Mouse (Mus musculus): ENCODE results near the gene Phox2b.

Gene Phox2b

DNA sequence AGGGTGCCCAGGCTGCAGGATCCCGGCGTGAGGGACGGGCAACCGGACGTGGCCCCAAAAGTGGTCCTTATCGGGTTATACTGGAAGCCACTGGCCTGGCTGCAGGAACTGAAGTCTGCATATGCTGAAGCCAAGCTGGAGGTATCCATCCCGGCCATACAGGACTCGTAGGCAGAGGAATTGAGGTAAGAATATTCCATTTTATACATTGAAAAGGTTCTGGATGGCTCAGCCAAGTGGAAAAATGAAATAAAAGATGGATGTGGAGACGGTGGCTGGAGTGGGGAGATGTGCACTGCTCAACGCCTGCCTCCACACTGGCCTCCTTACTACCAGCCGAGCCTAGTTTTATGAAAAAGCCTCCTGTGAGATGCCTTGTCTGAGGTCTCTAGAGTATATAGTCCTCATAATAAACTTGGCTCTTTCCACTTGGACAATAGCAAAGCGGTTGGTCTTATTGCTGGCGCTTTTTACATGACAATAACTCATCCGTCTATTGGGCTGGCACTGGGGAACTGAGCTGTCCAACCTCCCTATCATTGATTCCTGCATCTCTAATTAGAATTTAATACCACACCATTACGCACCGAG lies at the start of gene Phox2b:
Gene Phox2b (minus strand): TSS at position 569 of the 591 bp plus-strand sequence.
- DNase-seq (ENCODE audit: low spot score in 2 of 2) = no peak

DNA sequence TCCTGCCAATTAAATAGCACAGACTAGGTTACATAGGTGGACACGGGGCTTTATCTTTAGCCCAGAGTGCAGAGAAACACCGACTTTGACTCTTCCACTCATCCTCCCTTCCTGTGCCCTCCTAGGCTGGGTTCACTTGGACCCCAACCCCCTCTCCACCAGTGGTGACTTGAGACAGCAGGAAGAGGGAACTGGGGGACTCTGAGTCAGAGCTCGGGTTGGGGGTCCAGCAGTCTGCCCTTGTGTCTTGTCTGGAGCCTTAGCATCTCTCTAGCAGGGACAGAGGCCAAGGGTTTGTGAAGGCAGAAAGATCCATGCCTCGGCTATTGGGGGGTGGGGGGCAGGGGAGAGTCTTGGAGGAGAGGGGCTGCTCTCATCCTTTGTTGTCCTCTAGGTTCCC lies 43.5 kb upstream of the Phox2b start:
- DNase-seq (ENCODE audit: low spot score in 2 of 2) = no peak

DNA sequence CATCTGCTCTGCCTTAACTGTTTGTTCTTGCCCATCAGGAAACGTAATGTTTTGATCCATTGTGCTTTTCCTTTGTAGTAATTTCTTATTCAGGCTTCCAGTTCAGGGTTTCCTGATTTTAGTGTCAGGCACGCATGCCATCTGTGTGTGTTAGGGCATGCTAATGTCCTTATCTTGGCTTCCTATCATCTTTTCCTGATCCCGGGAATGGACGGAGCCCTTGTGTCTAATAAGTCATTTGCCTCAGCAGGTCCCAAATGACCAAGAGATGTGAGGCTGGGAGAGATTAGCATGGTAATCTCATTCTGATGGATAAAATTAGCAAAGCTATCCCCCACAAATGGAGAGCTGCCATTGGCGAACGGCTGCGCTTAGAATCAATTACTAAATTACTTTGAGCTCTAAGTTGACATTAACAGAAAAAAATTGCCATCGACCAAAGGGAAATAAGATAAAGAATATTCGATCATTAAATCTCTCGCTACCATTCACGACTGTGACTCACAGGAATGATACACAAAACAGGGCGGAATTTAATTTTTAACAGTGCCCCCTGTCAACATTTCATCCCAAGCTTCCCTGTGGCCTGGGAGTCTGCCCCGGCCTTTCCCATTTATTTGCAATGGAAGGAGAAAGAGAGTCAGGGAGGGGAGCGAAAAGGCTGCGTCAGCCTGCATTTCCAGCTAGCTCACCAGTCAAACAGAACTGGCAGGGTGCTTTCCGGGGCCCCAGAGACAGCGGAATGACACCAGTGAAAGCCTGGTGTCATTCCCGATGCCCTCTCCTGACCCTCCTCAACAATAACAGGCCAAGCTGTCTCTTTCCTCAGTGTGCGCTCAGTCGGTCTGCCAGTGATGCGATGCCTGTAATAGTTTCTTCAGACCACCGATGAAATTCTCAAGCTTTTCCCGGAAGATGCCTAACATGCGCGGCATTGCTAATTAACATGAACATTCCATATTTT lies 40.2 kb upstream of the Phox2b start:
- no peak for DNase-seq (ENCODE audit: low spot score in 2 of 2)

DNA sequence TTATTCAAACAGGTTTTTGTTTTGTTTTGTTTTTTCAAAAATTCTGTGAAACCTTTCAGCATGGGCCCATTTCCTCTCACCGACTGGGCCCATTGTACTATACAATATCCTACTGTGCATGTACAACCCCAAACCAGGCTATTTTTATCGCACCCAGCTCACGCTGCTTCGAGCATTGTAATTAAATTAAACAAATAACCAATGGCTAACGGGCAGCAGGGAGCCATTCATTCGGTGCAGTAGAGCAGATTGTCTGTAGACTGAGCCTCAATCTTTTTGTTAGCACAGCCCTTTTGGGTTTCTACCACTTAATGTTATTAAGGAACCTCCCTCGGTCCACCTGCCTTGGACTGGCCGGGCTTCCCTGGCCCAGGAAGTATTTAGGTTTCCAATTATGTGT lies 39.5 kb upstream of the Phox2b start:
- no peak for DNase-seq (ENCODE audit: low spot score in 2 of 2)

DNA sequence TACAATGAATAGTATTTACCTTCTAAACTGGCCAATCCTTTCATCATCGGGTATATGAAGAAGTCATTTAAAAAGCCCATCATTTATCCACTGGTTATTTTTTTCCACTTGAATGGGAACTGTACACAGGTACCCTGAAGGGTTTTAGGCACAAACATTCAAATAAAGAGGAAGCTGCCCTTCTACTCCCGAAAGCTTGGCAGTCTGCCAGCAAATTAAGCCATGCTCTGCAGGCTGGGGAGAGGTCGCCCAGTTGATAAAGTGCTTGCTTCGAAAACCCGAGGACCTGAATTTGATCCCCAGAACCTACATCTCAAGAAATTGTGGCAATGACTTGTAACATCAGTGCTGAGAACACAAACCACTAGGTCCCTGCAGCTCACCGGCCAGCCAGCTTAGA lies 35.6 kb upstream of the Phox2b start:
- DNase-seq (ENCODE audit: low spot score in 2 of 2) = no peak

DNA sequence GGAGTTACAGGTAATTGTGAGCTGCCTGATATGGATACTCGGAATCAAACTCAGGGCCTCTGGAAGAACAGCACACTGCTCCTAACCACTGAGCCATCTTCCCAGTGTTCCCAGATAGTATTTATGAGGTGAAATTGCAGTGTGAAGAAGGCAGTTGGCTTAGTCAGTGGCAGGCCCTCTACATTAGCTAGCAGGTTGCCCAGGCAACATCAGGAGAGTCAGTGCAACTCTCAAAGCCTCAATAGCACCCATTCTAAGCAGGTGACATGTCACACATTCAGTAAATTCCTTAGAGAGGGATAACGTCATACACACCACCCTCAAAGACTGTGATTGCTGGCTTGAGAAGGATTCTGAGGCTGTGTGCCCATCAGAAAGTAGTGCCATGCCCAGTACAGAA lies 32.6 kb upstream of the Phox2b start:
- DNase-seq (ENCODE audit: low spot score in 2 of 2) = no peak

DNA sequence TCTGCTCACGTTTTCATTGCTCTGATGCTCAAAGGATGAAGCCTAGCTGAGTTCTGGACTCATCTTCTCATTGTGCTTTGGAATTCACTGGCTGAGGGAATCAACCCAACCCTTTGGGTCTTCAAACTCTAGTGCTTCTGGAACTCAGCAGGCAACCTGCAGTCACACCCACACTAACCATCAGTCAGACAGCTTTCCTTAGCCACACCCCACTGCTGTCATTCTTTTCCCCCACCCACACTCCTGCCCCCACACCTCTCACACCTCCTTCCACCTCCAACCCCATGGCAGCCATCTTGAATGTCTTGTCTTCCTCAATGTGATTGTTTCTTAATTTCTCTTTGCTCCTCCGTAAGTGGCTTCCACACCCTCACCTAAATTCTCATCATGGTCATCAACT lies 7.2 kb upstream of the Phox2b start:
- no peak for DNase-seq (ENCODE audit: low spot score in 2 of 2)

DNA sequence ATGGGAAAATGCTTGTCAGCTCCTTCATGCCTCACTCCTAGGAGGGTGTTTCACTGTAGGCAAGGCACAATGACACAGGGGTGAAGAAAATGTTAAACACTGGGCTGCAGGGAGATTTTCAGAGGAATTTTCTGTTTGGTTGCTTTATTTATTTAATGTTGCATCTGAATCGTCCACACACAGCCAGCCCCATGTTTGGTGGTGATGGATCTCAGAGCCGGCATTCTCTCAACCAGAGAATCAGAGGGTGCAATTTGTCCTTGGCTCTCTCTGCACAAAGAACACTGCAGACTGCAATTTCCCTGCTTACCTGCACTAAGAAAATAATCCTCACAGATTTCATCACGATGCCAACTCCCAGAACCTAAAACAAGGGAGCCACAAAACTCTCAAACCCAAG lies 3.9 kb upstream of the Phox2b start:
- DNase-seq (ENCODE audit: low spot score in 2 of 2) = no peak

DNA sequence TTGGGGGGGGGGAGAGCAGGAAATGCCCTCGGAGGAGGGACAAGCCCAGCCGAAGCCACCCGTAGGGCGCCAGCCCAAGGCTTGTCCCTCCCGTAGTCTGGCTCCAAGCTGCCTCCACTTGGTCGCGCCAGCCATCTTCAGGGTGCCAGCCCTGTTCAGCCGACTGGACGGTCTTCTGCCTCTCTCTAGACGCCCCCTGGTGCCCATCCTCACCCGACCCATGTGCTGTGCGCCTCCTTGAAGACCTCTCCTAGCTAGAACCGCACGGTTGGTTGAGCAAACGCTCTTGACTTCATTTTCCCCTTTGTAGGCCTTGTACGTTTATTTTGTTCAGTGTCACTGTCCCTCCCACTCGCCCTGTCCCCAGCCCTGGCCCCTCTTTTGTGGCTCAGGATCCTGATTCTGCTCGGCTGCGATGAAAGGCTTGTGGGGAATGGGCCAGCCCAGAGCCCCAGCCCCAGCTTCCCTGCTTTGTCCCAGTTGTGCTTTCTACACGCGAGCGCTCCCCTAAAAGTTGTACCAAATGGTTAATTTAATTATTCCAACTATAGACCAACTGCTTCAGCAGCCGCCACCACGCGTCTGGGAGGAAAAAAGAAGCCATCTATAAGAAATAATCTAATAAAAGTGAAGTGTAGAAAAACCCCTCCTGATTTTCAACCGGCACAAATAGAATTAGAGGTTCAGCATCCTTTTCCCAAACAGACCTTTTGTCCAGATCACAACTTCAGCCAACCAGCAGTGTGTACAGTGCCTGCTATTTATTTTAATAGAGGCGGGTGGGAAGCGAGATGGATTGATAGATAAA lies 2.9 kb upstream of the Phox2b start:
- DNase-seq (ENCODE audit: low spot score in 2 of 2) = no peak

DNA sequence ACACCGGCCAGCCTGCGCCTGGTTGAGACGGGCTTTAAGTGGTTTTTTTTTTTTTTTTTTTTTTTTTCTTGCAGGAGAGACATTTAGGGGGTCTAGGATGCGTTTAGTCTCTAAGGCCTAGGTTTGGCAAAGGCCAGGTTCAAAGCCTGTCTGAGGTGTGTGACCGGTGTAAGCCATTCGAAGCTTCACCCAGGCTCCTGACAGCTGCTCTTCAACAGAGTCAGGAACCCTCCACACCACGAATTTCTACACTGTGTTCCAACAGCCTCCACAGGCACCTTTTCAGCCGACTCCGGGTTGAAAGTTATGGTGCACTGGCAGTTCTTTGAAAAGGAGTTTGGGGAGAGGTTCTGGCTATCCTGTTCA lies 2.3 kb upstream of the Phox2b start:
- DNase-seq (ENCODE audit: low spot score in 2 of 2) = no peak

DNA sequence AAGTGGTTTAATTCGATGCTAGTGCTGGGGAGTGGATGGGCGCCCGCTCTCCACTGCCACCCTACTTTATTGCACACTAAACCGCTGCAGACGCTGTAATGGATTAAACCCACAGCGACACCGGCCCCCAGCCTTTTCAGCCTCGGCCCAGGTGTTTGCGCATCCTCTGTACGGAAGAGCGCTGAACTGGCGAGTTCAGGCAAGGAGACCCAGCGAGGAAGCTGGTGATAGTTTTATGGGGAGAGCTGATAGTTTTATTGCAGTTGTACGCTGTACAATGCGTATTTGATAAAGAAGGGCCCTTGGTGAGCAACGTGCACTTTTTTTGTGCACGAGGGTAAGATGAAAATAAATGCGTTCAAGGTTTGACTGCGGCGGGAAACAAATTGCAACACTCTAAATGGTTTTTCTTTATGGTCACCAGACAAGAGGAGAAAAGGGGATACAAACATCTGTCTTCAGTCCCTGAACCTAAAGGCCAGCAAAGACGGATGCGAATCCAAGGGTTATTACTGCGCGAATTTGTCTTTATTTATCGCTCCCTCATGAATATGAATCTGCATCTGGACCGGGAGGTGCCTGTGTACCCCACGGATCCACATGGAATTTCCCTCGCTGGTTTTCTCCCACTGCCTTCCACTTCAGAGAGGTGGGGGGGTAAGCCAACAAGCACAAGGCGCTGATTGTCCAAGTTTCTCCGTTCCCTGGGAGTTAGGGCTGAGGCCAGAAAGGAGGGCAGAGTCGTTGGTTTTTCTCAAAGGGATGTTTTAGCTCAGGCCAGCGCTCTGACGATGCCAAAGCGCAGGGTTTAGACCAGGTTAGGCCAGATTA lies 1.7 kb upstream of the Phox2b start:
- DNase-seq (ENCODE audit: low spot score in 2 of 2) = no peak

DNA sequence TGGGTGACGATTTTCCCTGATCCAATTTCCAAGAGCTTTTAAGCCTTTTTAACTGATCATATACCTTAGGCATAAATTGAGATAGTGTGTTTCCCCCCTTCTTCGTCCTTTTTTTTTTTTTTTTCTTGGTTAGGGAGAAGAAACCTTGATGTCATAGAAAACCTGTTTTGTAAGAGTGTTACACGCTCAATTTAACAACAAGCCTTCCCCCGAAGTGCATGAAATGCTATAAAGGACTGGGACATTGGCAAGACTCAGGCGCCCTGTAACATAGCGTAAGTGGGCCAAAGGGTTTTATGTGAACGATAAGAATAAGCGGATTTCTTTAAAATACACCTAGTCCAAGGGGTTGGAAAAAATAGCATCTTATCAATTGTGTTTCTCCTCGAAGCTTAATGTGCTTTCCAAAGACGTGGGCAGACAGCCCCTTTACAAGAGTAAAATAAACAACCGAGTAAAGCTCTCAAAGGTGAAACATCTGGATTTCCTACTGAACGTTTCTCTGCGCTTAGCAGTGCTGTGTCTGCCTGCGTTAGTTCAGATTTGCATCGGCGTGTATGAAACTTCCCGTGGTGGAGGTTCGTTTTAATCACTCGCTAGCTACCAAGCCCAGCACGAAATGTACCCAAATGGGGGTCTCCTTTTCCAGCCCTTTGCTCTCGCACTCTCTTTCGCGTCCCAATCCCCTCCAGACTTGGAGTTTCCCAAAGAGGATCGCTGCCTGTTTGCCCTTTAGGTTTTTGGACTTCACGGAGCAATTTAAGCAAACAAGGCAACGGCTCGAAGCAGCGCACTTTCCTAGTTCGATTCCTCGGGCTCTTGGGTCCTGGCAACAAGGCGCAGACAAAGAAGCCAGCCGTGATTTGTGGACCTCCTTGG lies 531 bp upstream of the Phox2b start:
- no peak for DNase-seq (ENCODE audit: low spot score in 2 of 2)

DNA sequence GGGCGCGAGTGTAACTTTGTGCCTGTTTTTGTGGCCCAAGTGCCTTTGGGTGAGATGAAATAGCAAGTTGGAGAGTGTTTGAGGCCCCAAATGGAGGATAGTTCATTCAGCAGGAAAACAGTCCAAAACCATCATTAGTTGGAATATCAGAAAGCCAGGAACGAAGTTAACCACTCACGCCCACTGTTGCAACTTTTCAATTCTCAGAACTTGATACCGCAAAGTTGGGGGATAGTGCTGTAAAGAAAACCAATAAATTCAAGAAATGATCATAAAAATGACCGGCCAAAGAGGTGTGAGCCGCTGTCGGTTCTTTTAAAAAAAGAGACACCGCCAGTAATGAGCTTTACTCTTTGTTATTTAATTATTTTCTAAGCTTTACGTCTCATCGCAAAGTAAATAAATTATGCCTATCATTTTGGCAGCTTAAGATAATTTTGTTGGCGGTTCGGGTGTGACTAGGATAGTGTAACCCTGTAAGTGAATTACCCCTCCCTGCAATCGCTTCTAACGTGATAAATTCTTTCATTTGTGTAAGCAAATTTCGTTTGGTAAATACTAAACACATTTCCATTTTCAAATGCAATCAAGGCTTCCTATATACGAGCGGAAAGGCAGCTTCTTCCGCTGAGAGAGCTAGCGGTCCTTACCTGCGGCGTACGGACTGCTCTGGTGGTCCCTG lies 909 bp downstream of the Phox2b start:
- no peak for DNase-seq (ENCODE audit: low spot score in 2 of 2)

DNA sequence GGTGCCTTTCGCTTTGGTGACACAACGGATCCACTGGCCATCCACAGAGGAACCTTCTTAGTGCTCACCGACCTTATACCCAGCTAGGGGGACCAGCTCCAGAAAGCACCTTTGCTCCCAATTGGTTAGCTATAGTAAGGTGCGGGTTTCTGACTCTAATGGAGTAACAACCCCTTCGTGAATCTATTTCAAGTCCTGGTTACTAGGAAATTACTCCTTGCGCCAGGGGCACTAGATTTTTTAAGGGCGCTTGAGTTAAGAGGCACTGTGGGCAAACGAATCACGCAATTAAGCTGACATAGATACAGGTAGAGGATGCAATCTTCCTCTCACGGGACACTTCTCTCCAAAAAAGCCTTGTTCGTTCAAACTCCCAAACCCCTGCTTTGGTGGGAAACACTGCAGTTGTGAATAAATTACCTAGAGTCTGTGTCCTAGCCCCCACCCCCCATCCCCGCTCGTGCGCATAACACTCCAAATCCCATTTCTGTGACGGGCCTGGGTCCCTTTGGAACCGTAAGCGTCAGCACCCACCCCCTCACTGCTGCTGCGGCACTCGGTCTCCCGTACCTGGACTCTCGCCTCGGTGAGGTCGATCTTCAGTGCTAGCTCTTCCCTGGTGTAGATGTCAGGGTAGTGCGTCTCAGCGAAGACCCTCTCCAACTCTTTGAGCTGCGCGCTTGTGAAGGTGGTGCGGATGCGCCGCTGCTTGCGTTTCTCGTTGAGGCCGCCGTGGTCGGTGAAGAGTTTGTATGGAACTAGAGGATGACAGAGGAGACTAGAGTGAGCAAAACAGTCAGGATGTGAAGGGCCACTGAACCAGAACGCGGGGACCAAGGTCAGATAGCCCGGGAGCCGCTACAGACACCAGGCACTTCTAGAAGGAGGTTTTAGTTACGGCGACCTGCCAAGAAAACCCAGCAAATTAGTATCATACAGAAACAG lies 1.7 kb downstream of the Phox2b start:
- no peak for DNase-seq (ENCODE audit: low spot score in 2 of 2)

DNA sequence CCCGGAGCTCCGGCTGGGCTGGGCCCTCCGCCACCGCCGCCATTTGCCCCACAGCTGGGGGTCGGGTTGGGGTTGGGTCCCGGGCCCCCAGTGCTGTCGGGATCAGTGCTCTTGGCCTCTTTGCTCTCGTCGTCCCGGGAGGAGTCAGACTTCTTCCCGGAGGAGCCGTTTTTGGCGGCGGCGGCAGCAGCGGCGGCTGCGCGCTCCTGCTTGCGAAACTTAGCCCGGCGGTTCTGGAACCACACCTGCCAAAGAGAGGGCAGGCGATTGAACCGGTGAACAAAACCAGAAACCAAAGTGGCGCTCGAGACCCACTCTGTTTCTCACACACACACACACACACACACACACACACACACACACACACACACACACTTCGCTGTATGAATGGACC lies 2.7 kb downstream of the Phox2b start:
- no peak for DNase-seq (ENCODE audit: low spot score in 2 of 2)

DNA sequence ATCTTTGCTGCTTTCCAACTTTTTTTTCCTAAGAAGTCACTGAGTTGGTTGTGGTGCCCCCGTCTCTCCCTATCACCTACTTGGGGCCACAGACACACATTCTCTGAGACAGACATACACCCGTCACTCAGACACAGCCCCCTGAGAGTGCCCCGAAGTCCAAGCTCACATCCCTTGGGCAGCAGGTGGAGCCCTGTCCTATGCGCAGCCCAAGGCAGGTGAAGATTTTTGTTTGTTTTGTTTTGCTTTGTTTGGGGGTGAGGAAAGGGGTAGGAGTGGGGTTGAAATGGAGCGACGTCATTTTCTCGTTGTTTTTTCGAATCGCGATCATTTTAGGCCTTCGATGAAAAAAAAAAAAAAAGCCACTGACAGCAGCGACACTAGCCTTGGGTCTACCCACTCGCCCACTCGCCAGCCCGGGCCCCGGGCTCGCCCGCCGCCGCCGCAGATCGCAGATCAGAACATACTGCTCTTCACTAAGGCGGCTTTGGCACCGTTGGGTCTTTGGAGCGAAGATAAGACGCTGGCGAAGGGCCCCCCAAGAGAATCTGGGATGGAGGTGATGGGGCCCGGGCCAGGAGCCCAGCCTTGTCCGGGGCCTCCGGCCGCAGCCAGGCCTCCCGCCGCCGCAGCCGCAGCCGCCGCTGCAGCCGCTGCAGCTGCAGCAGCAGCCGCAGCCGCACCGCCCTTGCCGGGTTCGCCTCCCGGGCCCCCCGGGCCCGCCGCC lies 3.3 kb downstream of the Phox2b start:
- DNase-seq (ENCODE audit: low spot score in 2 of 2) = no peak

DNA sequence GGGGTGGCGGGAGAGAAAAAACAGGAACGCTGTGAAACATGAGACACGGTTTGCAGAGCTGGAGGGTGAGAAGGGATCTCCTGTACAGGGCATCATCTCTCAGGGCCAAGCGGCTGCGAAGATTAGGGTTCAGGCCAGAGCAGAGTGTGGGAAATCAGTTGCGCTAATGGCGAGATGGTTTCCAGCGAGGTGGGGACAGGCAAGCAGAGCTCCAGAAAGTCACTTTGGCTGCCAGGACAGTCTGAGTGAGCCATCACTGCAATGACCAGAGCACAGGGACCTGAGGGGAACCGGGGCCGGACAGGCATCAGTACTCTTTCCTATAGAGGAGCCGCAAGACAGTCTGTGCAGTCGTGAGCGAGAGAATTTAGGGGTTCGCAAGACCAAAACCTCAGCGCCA lies 3.9 kb downstream of the Phox2b start:
- DNase-seq (ENCODE audit: low spot score in 2 of 2) = no peak

DNA sequence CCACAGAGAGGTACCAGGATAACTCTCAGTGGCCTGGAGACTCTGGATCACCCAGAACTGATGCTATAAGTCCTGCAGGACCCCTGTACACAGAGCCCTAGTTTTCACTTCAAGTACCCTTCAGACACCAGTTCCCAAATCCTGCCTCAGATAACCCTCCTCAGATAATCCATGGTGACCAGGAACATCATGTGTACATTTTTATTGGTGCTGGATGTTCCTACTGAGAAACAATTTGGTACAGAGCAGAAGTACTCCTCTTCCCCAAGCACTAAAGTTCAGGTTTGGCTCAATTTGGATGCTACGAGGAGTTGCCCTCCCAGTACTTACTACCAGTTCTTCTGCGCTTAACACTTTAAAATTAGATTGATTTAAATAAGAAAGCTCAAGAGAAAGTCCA lies 5.1 kb downstream of the Phox2b start:
- DNase-seq (ENCODE audit: low spot score in 2 of 2) = no peak

All from natural killer cell, adult 2 months (primary cell).